13 mouse cellular contexts compared by ENCODE assay signal in the genomic region with DNA sequence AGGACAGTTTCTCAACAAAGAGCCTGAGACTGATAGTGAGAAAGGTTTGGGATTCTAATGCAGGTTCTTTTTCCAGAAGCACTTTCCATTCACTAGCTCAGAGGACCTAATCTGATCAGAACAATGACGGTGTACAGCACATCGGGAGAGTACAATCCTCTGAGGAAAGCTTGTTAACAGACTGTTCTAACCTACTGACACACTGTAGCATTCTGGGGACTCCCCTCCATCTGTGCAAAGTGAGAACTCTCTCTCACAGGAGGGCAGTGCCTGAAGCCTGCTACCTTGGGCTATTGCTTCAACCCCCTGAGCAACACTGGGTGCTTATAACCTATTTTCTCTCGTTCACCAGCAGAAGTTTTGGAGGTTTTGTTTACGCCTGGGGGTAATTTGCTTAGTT.
A peak's percentile ranks its signal among the peaks of the same experiment; 100 is the strongest.
DNase-seq lines count a peak whose midpoint lies in the region; ATAC-seq lines count a peak whose summit lies in the region.
"Had no signal": no experiment of that assay in that cellular context is flagged by ENCODE, and none has a peak within 500 bp of the region (broad histone marks: within the 10 kb centered on the region; RNA-seq: fewer than 3 reads in every experiment).

No protein-coding gene starts in this region.

- no peak overlapping the region for H3K4me3 ChIP-seq in hindbrain, embryonic 12.5 days
- H3K4me3 ChIP-seq in midbrain, embryonic 16.5 days (ENCODE audit: low read depth, low read length) = no peak overlapping the region
- H3K4me3 ChIP-seq: embryonic facial prominence, embryonic 10.5 days; gastrocnemius, adult 2 months; lung, embryonic 15.5 days had no signal

- WGBS in hindbrain, embryonic 12.5 days = 31% methylated on average over 4 of the region's 4 CpGs
- 30% methylated on average over 4 of the region's 4 CpGs for WGBS in midbrain, embryonic 16.5 days

- H3K27ac ChIP-seq in hindbrain, embryonic 12.5 days = peak overlapping the region; percentile 60
- no peak overlapping the region; the same call in 1 of the 2 replicates for H3K27ac ChIP-seq in midbrain, embryonic 16.5 days (ENCODE audit: low read length)
- H3K27ac ChIP-seq: embryonic facial prominence, embryonic 10.5 days; gastrocnemius, adult 2 months; lung, embryonic 15.5 days had no signal

- no peaks in the 10 kb centered on the region for H3K27me3 ChIP-seq in hindbrain, embryonic 12.5 days
- H3K27me3 ChIP-seq in midbrain, embryonic 16.5 days (ENCODE audit: control insufficient read depth, insufficient read depth, low read depth, low read length) = no peaks in the 10 kb centered on the region
- H3K27me3 ChIP-seq: lung, embryonic 15.5 days had no signal

- H3K4me2 ChIP-seq in hindbrain, embryonic 12.5 days (replicated peaks) = no peak overlapping the region
- H3K4me2 ChIP-seq in midbrain, embryonic 16.5 days (ENCODE audit: low read length) = no peak overlapping the region
- H3K4me2 ChIP-seq: lung, embryonic 15.5 days had no signal

- H3K9me3 ChIP-seq in hindbrain, embryonic 12.5 days (replicated peaks) = no peaks in the 10 kb centered on the region
- no peaks in the 10 kb centered on the region for H3K9me3 ChIP-seq in midbrain, embryonic 16.5 days (replicated peaks; ENCODE audit: control insufficient read depth, low read length, poor library complexity, severe bottlenecking)
- H3K9me3 ChIP-seq: embryonic facial prominence, embryonic 10.5 days; lung, embryonic 15.5 days had no signal

- peak; percentile 75 for ATAC-seq in hindbrain, embryonic 12.5 days (ENCODE audit: low FRiP score)
- peak; percentile 60; the same call in 1 of the 2 replicates for ATAC-seq in midbrain, embryonic 16.5 days

- H3K9ac ChIP-seq in hindbrain, embryonic 12.5 days = no peak overlapping the region
- 0 out of 2 replicates have a peak overlapping the region, but pooled peaks have one; percentile 10 for H3K9ac ChIP-seq in midbrain, embryonic 16.5 days (ENCODE audit: low read depth, low read length)
- H3K9ac ChIP-seq: lung, embryonic 15.5 days had no signal

- 0 out of 2 replicates have a peak, but pooled peaks cover 3% of the 10 kb centered on the region for H3K36me3 ChIP-seq in hindbrain, embryonic 12.5 days
- H3K36me3 ChIP-seq in midbrain, embryonic 16.5 days (ENCODE audit: control insufficient read depth, insufficient read depth, low read length) = no peaks in the 10 kb centered on the region
- H3K36me3 ChIP-seq: lung, embryonic 15.5 days had no signal

- H3K4me1 ChIP-seq in hindbrain, embryonic 12.5 days = peaks cover 12% of the 10 kb centered on the region
- peaks cover 8% of the 10 kb centered on the region for H3K4me1 ChIP-seq in midbrain, embryonic 16.5 days (ENCODE audit: control insufficient read depth, insufficient read depth, low read length)
- H3K4me1 ChIP-seq: lung, embryonic 15.5 days had no signal

- DNase-seq in cerebellum, adult 8-10 months = peak; percentile 13
- no peak for DNase-seq in cerebellum, postnatal 4 days (ENCODE audit: low spot score in 2 of 2)
- DNase-seq in MN1 (ENCODE audit: low spot score) = peak; percentile 33
- DNase-seq in layer of hippocampus, postnatal 25 days (ENCODE audit: extremely low spot score in 1 of 2, low spot score in 1 of 2) = no peak
- no peak for DNase-seq in natural killer cell, adult 2 months (ENCODE audit: low spot score in 2 of 2)
- DNase-seq in frontal cortex, postnatal 25 days (ENCODE audit: low spot score in 2 of 2) = no peak
- DNase-seq: B cell, adult 2 months; gastrocnemius, adult 2 months; heart, postnatal 4 days had no signal

Comparison
In these comparisons a context has a peak if more than half of its experiments do, and no peak if none do; other contexts are left out.
1. DNase-seq: peak in cerebellum, adult 8-10 months (single experiment) and MN1 (single experiment); none in cerebellum, postnatal 4 days (0 of 2), layer of hippocampus, postnatal 25 days (0 of 2), natural killer cell, adult 2 months (0 of 2) and frontal cortex, postnatal 25 days (0 of 2).